Mouse (Mus musculus) limb, embryonic 12.5 days (tissue): ENCODE measurements at regions not wholly inside any gene's neighbourhood (a gene's known extent, or its start where the extent isn't known, plus 50 kb on each side); places are given as distances from the start of the nearest gene placed in this dataset.
A peak's percentile ranks its signal among the peaks of the same experiment; 100 is the strongest.

Experiments
- ATAC-seq: fragments of 200-750 bp; cut with Nextera tagmentation; 2 replicates; pipeline ENCODE4 v1.8.0; 2017; ENCODE audit warnings: low read depth, moderate TSS enrichment; ENCODE audit not compliant: insufficient number of reproducible peaks, insufficient read depth, low FRiP score, low TSS enrichment
- H3K27ac ChIP-seq: fragments of 300-500 bp; sonication (generic); 2 replicates; pipeline ENCODE4 v1.5.1; 2016; ENCODE audit warnings: mild to moderate bottlenecking, moderate library complexity
- H3K27me3 ChIP-seq: fragments of 300-500 bp; sonication (generic); 2 replicates; pipeline ENCODE4 v1.6.1; 2016; ENCODE audit warnings: mild to moderate bottlenecking, moderate library complexity
- H3K36me3 ChIP-seq: fragments of 300-500 bp; sonication (generic); 2 replicates; pipeline ENCODE4 v1.6.1; 2016; ENCODE audit warnings: mild to moderate bottlenecking, moderate library complexity
- H3K4me1 ChIP-seq: fragments of 300-500 bp; sonication (generic); replicated peaks from 2 replicates; pipeline ENCODE4 v1.6.1; 2016
- H3K4me2 ChIP-seq: fragments of 300-500 bp; sonication (generic); 2 replicates; pipeline ENCODE4 v1.6.1; 2016; ENCODE audit warnings: mild to moderate bottlenecking, moderate library complexity
- H3K4me3 ChIP-seq: fragments of 300-500 bp; sonication (generic); replicated peaks from 2 replicates; pipeline ENCODE4 v1.5.1; 2016; ENCODE audit warnings: mild to moderate bottlenecking
- H3K9ac ChIP-seq: fragments of 300-500 bp; sonication (generic); replicated peaks from 2 replicates; pipeline ENCODE4 v1.6.1; 2016; ENCODE audit warnings: mild to moderate bottlenecking, moderate library complexity
- H3K9me3 ChIP-seq: fragments of 300-500 bp; sonication (generic); 2 replicates; pipeline ENCODE4 v1.6.1; 2016; ENCODE audit warnings: mild to moderate bottlenecking, moderate library complexity
- WGBS: fragments of 180-500 bp; shearing (Covaris S2); methylation state at CpG from one replicate; pipeline ENCODE4 v1.1.7; 2016; 5-methylcytosine and 5-hydroxymethylcytosine counted together

- 0 out of 2 replicates have a peak, but pooled peaks cover 3% of the 10 kb centered on the region for H3K4me1 ChIP-seq
- no peak overlapping the region for H3K4me3 ChIP-seq
- no peak overlapping the region for H3K4me2 ChIP-seq
- no peak overlapping the region for H3K27ac ChIP-seq
- WGBS = 63% methylated on average over 10 of the region's 10 CpGs
- no peak overlapping the region for H3K9ac ChIP-seq
- no peaks in the 10 kb centered on the region for H3K36me3 ChIP-seq
- ATAC-seq = no peak
- no peaks in the 10 kb centered on the region for H3K27me3 ChIP-seq
- H3K9me3 ChIP-seq = no peaks in the 10 kb centered on the region
Measured at GRCm38 (mm10) chr1:81516575-81517210, 439.9 kb downstream of the Nyap2 start.

- no peak overlapping the region for H3K9ac ChIP-seq
- H3K4me3 ChIP-seq = no peak overlapping the region
- no peak overlapping the region for H3K27ac ChIP-seq
- 81% methylated on average over 9 of the region's 9 CpGs for WGBS
- ATAC-seq = no peak
- no peaks in the 10 kb centered on the region for H3K9me3 ChIP-seq
- no peak overlapping the region for H3K4me2 ChIP-seq
- H3K27me3 ChIP-seq = no peaks in the 10 kb centered on the region
- 0 out of 2 replicates have a peak, but pooled peaks cover 4% of the 10 kb centered on the region for H3K4me1 ChIP-seq
- H3K36me3 ChIP-seq = no peaks in the 10 kb centered on the region
Measured at GRCm38 (mm10) chr1:81520420-81521273, 443.9 kb downstream of the Nyap2 start.

GRCm38 (mm10) chr1:81522929-81523328 lies 446.2 kb downstream of the Nyap2 start:
- WGBS = 86% methylated on average over 3 of the region's 3 CpGs
- no peaks in the 10 kb centered on the region for H3K27me3 ChIP-seq
- H3K9ac ChIP-seq = no peak overlapping the region
- H3K4me1 ChIP-seq = 0 out of 2 replicates have a peak, but pooled peaks cover 4% of the 10 kb centered on the region
- no peak overlapping the region for H3K27ac ChIP-seq
- no peak overlapping the region for H3K4me2 ChIP-seq
- no peak for ATAC-seq
- H3K9me3 ChIP-seq = no peaks in the 10 kb centered on the region
- no peak overlapping the region for H3K4me3 ChIP-seq
- H3K36me3 ChIP-seq = no peaks in the 10 kb centered on the region

GRCm38 (mm10) chr1:81525821-81526220 lies 449.1 kb downstream of the Nyap2 start:
- Histone ChIP-seq H3K27ac (no peak overlapping the region), H3K4me3 (no peak overlapping the region), H3K4me1 (0 out of 2 replicates have a peak, but pooled peaks cover 4% of the 10 kb centered on the region), H3K4me2 (no peak overlapping the region), H3K36me3 (no peaks in the 10 kb centered on the region), H3K9ac (no peak overlapping the region), H3K9me3 (no peaks in the 10 kb centered on the region), H3K27me3 (no peaks in the 10 kb centered on the region)
- ATAC-seq = no peak

- Histone ChIP-seq H3K4me1 (no peaks in the 10 kb centered on the region), H3K9ac (no peak overlapping the region), H3K9me3 (no peaks in the 10 kb centered on the region), H3K4me2 (no peak overlapping the region), H3K36me3 (no peaks in the 10 kb centered on the region), H3K27ac (no peak overlapping the region), H3K4me3 (no peak overlapping the region), H3K27me3 (no peaks in the 10 kb centered on the region)
- ATAC-seq = no peak
- WGBS = 46% methylated on average over 5 of the region's 5 CpGs
Measured at GRCm38 (mm10) chr1:81537836-81538235, 461.1 kb downstream of the Nyap2 start.

GRCm38 (mm10) chr1:81539591-81540311 lies 463.0 kb downstream of the Nyap2 start:
- no peaks in the 10 kb centered on the region for H3K9me3 ChIP-seq

GRCm38 (mm10) chr1:81548906-81549305 lies 472.2 kb downstream of the Nyap2 start:
- no peak overlapping the region for H3K4me2 ChIP-seq
- no peak overlapping the region for H3K9ac ChIP-seq
- WGBS = 83% methylated on average over 2 of the region's 2 CpGs
- H3K36me3 ChIP-seq = no peaks in the 10 kb centered on the region
- no peaks in the 10 kb centered on the region for H3K9me3 ChIP-seq
- no peaks in the 10 kb centered on the region for H3K27me3 ChIP-seq
- no peak overlapping the region for H3K27ac ChIP-seq
- no peak overlapping the region for H3K4me3 ChIP-seq
- no peaks in the 10 kb centered on the region for H3K4me1 ChIP-seq
- ATAC-seq = no peak

More at GRCm38 (mm10) chr1:81539591-81540311, 463.0 kb downstream of the Nyap2 start:
- Histone ChIP-seq H3K4me1 (no peaks in the 10 kb centered on the region), H3K4me2 (no peak overlapping the region), H3K27ac (no peak overlapping the region), H3K4me3 (no peak overlapping the region), H3K27me3 (no peaks in the 10 kb centered on the region), H3K9ac (no peak overlapping the region), H3K36me3 (no peaks in the 10 kb centered on the region)
- 69% methylated on average over 5 of the region's 5 CpGs for WGBS
- ATAC-seq = no peak

- Histone ChIP-seq H3K27me3 (no peaks in the 10 kb centered on the region), H3K4me2 (no peak overlapping the region), H3K36me3 (no peaks in the 10 kb centered on the region), H3K27ac (no peak overlapping the region), H3K9me3 (no peaks in the 10 kb centered on the region), H3K4me1 (no peaks in the 10 kb centered on the region), H3K4me3 (no peak overlapping the region), H3K9ac (no peak overlapping the region)
- WGBS = 89% methylated on average over 5 of the region's 5 CpGs
- no peak for ATAC-seq
Measured at GRCm38 (mm10) chr1:81549706-81550105, 473.0 kb downstream of the Nyap2 start.

GRCm38 (mm10) chr1:81552731-81553130 lies 476.0 kb downstream of the Nyap2 start:
- H3K36me3 ChIP-seq = no peaks in the 10 kb centered on the region
- 85% methylated on average over 3 of the region's 3 CpGs for WGBS
- H3K4me3 ChIP-seq = no peak overlapping the region

GRCm38 (mm10) chr1:81576965-81577664 lies 500.4 kb downstream of the Nyap2 start:
- H3K4me3 ChIP-seq = no peak overlapping the region
- no peak overlapping the region for H3K9ac ChIP-seq
- no peak for ATAC-seq
- no peaks in the 10 kb centered on the region for H3K27me3 ChIP-seq
- no peaks in the 10 kb centered on the region for H3K36me3 ChIP-seq
- H3K9me3 ChIP-seq = no peaks in the 10 kb centered on the region
- H3K4me2 ChIP-seq = peak overlapping the region; percentile 8; the same call in 1 of the 2 replicates
- no peak overlapping the region for H3K27ac ChIP-seq
- H3K4me1 ChIP-seq = 0 out of 2 replicates have a peak, but pooled peaks cover 6% of the 10 kb centered on the region
- WGBS = 62% methylated on average over 8 of the region's 8 CpGs

More at GRCm38 (mm10) chr1:81552731-81553130, 476.0 kb downstream of the Nyap2 start:
- no peaks in the 10 kb centered on the region for H3K4me1 ChIP-seq
- no peaks in the 10 kb centered on the region for H3K27me3 ChIP-seq
- no peak overlapping the region for H3K27ac ChIP-seq
- ATAC-seq = no peak
- no peak overlapping the region for H3K4me2 ChIP-seq
- no peaks in the 10 kb centered on the region for H3K9me3 ChIP-seq
- H3K9ac ChIP-seq = no peak overlapping the region
